Mouse (Mus musculus) mouse embryonic stem cell (cell line): ENCODE data around the gene 1110059G10Rik.

Experiments used
- in situ Hi-C, 2 experiments: fragments of 300-500 bp; cut with MboI; formaldehyde crosslinking; loops; 1 replicate in 1 of 2; 3 replicates in 1 of 2; pipeline ENCODE4 v1.14.3; 2019 to 2020; ENCODE audit warnings: low sequenced_read_pairs in 2 of 2, low pct_unique_long_range_greater_than_20kb in 1 of 2, mixed read lengths in 1 of 2; ENCODE audit not compliant: unreplicated experiment in 1 of 2

Gene 1110059G10Rik

DNA sequence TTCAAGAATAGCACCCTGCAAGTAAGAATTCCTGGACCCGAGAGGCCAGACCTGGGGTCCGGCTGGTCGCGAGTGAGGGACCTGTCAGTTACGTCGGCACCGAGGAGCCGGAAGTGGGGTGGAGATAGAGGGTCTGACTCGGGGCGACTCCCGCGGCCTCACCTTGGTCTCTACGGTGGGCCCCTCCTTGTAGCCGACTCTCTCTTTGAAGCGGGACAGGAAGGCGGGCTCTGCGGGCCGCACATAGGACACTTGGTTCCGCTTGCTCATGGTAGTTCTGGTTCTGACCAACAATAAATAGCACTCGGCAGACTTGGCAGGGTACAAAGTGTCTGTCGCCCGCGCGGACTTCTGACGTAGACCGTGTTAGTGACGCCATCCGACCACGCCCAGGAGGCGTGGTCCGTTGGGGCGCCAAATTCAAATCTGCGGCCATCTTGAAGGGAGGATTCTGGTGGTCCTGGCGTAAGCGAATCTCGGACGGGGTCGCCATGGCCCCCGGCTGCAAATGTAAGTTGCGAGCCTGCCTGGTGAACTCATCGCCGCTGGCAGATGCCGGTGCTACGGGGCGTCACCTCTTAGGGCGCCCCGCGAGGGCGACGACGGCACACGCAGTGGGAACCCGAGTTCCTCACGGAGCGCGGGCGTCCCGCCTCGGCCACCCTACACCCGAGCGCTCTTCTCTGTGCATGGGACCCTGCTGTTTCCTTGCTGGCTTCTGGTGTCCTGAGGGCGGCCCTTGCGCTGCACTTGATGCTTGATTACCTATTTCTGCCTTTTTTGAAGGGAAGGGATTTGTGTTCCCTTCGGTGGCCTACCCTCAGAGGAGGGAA, at the start of gene 1110059G10Rik, which contains the start of gene Kif15:
1110059G10Rik (minus strand) TSS at position 358 of the 833 bp plus-strand sequence.
Kif15 (plus strand) TSS at position 404 of the 833 bp plus-strand sequence.
- in situ Hi-C loops: no loop called here

DNA sequence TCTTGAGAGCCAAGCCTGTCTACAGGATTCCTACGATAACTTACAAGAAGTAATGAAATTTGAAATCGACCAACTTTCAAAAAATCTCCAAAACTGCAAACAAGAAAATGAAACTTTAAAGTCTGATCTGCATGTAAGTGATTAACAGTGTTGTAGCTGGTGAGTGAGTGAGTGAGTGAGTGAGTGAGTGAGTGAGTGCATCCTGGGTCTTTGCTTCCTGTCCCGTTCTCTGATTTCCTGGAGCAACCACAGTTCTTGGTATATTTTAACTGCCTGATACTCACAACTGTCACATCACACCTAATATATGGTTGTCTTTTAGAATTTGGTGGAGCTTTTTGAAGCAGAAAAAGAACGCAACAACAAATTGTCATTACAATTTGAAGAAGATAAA, 48.4 kb upstream of the 1110059G10Rik start:
- in situ Hi-C loops: no loop called here

DNA sequence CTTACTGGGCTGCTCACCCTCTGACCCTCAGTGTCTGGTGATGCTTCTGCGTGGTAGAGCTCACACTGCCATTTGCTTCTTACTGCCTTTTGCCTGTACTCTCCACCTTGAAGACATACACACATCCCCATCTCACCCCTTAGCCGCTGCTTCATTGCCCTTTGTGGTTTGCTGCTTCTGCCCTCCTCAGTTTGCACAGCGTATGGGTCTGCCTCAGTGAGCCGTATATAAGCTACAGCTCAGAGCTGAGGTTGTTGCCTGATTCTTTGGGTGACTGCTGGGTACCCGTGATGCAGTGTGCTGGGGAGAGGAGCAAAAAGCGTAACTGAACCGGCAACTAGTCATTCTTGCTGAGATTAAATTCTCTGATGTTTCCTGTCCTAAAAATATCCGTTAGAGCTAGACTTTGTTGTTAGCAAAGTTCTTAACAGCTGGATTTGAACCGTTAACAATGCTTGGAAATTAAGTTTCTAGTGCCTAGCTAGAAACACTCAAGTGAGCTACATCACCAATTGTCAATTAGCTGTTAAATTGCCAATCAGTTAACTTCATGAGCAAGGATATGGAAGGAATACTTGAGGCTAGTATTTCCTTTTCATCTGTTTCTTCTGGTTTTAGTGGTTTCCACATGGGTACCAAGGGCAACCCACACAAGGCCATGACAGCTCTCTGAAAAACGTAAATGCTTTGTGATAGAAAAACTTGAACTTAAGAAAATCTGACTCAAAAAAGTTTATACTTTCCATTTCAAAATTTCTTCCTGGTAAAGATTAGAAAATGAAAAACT, 47.8 kb upstream of the 1110059G10Rik start:
- in situ Hi-C loops: no loop called here

DNA sequence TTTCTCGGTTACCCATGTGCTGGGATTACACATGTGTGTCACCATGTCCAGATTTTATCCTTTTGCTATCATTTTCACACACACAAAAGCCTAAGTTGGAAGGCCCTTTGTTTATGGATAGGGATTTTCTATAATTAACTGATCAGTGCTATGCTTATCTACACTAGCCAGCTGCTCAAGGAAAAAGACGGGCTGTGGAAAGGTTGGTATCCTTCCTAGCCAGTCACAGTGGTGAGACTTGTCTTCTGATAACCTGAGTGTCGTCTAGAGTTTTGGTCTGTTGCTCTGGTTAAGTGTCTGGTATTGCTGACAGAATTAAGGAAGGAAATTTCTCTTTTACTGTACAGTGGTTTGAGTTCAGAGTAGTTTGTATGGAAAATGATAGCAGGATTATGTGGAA, 21.9 kb downstream of the 1110059G10Rik start:
- in situ Hi-C loops: no loop called here

GRCm38 (mm10) chr9:122922936-122923381, 27.8 kb downstream of the 1110059G10Rik start, which contains the start of gene Zfp105:
Gene Zfp105 (plus strand): TSS chr9:122923072.
- in situ Hi-C loops: no loop called here

DNA sequence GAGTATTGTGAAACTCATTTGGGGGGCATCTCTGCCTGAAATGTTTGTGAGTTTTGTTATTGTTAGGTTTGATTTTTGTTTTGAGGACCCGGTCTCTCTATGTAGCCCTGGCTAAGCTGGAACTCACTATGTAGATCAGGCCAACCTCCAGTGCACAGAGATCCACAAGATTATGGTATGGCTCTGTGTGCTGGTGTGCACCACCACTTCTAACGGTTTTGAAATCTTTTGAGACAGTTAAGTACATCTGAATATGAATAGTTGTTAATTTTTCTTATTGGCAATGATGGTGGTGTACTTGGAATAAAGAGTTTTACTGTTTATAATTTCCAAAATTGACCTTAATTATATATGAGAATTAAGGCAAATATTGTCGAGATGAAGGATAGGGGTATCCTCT, 28.4 kb downstream of the 1110059G10Rik start:
- in situ Hi-C loops: no loop called here

GRCm38 (mm10) chr9:122902717-122903535, 47.9 kb downstream of the 1110059G10Rik start:
- in situ Hi-C loops: no loop called here

DNA sequence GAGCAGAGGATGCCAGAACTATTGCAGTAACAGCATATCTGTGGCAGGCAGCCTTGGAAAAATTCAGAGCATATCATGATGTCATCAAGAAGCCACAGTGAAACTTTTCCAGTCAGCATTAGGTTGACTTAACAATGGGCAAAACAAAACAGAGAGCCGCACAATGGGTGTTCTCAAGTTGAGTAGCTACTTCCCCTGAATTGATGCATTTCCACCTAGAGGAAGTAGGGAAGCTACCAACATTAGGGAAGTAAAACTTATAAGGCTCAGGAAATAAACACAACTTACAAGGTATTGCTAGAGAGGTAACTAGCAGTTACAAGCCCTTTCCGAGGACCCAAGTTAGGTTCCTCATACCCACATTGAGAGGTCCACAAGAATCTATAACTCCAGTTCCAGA, 49.8 kb downstream of the 1110059G10Rik start:
- in situ Hi-C loops: no loop called here
